Mouse (Mus musculus): ENCODE data around the gene 4931429L15Rik. TPM values are rescaled to one million over a fixed set of nuclear protein-coding genes. Genes with fewer than 3 reads are reported as not detected.

The 4931429L15Rik gene
- total RNA-seq, 2 experiments from 2014 or later, result not detected

GRCm38 (mm10) chr9:46328572-46329249 lies 8.9 kb upstream of the 4931429L15Rik start:
- intact Hi-C loops (cut with DNase I), result no loop called here
- DNase-seq (ENCODE audit: low spot score), result no peak

DNA sequence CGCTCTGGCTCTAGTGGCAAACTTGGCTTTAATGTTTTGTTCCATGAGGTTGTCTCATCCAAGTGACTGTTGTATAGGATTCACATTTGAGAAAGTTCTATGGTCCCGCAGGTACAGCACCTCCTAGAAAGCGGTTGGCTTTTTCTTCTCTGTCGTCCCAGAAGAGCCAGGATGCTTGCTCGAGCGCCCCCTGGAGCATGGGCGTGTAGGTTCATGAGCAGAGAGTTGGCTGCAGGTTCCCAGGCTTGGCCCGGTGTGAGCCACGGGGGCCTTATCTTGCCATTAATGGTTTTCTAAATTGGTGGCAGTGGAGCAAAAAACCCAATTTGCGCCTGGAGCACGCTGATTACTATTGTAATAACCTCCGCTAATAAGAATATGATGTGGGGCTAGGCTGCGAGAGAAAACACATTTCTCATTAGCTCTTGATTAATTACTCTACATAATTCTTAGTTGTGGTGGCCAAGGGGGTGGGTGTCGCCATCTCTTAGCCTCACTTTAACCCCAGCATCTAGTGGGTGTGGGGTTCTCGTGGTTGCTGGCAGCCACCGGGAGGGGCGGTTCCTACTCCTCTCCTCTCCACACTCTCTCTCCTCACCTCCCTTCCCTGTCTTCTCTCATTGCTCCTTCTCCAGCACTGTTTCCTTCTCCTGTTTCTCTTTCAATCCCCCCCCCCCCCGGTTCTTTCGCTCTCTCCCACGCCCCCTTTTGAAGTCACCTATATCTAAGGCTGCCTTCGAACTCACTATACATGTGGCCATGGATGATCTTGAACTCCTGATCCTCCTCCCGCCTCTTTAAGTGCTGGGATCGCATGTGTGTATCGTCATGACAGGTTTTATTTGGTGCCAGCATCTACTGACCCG lies 8.2 kb upstream of the 4931429L15Rik start:
- no peak for DNase-seq (ENCODE audit: low spot score)
- intact Hi-C loops (cut with DNase I), result no loop called here

DNA sequence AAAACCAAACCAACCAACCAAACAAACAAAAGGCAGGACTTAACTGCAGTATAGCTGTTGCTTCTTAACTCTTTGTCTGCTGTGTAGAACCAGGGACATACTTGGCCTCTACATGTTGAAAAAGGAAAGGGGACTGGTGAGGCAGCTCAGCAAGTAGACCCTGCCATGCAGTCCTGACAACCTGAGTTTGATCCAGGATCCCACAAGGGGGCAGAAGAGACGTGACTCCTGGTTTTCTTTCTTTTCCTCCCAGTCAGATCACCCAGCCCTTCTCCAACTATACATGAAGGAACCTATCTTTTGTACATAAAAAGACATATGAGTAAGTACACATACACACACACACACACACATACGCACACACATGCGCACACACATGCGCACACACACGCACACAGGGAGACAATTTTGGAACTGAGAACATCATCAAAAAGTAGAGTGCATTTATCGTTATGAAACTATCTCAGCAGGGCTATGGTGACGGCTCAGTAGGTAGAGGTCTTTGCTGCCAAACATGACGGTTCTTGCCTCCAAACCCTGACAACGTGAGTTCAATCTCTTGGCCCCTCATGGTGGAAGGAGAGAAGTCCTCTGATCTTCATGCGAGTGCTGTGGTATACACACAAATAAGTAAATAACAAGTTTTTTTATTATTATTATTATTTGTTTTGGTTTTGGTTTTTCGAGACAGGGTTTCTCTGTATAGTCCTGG lies 7.1 kb upstream of the 4931429L15Rik start:
- intact Hi-C loops (cut with DNase I), result no loop called here
- no peak for DNase-seq (ENCODE audit: low spot score)

DNA sequence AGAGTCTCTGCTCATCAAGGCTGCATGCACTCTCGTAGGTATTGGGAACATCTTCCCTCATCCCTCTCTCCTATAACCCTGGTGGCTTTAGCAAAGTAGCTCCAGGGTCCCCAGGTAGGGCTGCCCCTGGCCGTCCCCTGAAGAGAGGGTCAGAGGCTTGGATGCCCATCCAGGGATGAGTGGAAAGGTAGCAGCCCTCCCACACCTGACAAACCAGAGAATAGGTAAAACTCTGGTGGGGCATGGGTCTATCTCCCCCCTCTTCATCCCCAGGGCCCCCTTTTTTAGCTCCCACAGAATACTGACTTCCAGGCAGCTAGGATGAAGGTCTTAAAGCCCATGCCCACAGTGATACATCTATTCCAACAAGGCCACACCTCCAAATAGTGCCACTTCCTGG lies 675 bp upstream of the 4931429L15Rik start:
- no peak for DNase-seq (ENCODE audit: low spot score)
- intact Hi-C loops (cut with DNase I), result no loop called here

DNA sequence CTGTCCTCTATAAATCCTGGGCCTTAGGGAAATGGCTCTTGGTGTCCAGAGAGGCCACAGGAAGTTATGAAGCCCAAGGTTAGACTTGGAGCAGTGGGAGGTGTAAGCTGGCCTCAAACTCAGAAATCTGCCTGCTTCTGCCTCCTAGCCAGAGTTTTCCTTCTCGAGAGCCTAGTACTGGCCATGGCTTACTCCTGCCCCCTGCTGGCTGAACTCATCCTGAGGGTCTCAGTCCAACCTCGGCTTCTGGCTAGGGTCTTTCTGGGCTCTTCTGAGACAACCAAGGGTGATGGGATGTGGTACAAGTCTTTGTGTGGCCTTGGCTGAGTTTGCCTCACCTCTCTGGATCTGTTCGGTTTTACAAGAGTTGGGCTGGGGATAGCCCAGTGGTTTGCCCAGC lies 1.8 kb downstream of the 4931429L15Rik start:
- DNase-seq (ENCODE audit: low spot score), result no peak
- intact Hi-C loops (cut with DNase I), result no loop called here

DNA sequence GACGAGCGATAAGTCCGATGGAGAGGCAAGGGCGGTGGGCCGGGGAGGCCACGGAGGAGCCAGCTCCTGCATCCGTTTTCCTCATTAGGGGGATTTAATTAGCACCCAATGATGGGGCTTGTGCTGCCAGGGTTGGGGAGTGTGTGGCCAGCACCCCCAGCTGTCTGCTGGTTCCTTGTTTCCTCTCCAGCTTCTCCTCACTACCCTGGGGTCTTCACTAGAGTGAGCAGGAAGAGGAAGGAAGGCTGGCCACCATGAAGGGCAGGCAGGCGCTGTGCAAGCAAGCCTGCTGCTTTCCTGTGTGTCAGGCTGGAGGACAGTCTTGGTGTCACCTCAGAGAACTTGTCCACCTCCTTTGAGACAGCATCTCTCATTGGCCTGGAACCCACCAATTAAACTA lies 2.9 kb downstream of the 4931429L15Rik start:
- intact Hi-C loops (cut with DNase I), result no loop called here
- no peak for DNase-seq (ENCODE audit: low spot score)

- intact Hi-C loops (cut with DNase I), result no loop called here
- DNase-seq (ENCODE audit: low spot score), result no peak
Measured at GRCm38 (mm10) chr9:46316388-46316787, 3.4 kb downstream of the 4931429L15Rik start.

- intact Hi-C loops (cut with DNase I), result no loop called here
- DNase-seq (ENCODE audit: low spot score), result no peak
Measured at GRCm38 (mm10) chr9:46315807-46316365, 3.9 kb downstream of the 4931429L15Rik start.

- intact Hi-C loops (cut with DNase I), result loop anchor here (1.0 to 5.0 kb wide), 2 partner anchors 13 to 313 kb away; no protein-coding TSS in a partner anchor
- DNase-seq (ENCODE audit: low spot score), result no peak
Measured at GRCm38 (mm10) chr9:46314921-46315320, 4.9 kb downstream of the 4931429L15Rik start.

DNA sequence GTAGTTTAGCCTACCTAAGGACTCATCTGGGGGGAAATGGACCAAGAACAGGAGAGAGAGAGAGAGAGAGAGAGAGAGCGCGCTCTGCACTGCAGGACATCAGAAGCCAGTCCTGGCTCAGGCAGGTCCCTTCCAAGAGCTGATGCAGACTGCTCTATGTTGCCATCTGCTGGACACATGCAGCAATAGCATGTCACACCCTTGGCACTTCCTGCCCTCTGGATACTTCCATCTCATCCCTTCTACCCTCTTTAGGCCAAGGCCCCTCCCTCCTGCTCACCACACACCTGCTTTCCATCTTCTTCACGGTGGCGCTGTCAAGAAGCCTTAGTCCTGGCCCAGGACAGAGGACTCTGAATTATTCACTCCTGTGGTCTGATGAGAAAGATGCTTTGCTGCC lies 5.3 kb downstream of the 4931429L15Rik start:
- DNase-seq (ENCODE audit: low spot score), result peak; percentile 8

DNA sequence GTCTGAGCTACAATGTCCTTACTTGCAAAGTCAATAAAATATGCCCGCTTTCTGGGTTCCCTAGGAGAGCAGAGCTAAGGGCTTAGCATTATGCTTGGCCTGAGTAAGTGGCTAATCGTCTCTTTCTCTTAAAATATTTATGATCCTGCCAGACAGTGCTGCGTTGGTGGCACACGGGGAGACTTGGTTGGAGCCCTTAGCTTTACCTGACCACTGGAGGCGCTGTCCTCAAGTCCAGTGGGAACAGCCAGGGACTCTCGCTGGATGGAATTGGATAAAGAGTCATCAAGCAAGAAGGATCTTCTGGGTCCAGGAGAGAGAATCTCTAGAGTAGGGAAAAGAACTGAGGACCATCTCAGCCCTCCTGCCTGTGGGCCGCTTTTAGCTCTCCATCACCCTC lies 10.7 kb downstream of the 4931429L15Rik start:
- no peak for DNase-seq (ENCODE audit: low spot score)
- intact Hi-C loops (cut with DNase I), result no loop called here

More for the DNA sequence above, 5.3 kb downstream of the 4931429L15Rik start:
- intact Hi-C loops (cut with DNase I), result loop anchor here (1.0 to 5.0 kb wide), 2 partner anchors 12 to 312 kb away; no protein-coding TSS in a partner anchor

DNA sequence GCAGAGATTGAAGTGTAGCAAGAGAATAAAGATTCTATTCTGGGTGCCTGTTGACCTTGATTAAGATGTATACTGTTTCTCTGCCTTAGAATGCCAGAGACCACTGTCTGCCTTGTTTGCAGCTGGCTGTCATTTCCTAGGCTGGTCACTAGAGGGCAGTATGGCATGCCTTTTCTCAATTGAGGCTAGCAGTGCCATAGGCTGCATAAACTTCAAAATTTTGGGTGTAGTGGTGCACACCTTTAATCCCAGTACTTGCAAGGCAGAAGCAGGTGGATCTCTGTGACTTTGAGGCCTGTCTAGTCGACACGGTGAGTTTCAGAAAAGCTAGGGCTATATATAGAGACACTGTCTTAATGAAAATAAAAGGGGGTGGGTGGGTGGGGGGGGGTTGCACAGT lies 17.6 kb downstream of the 4931429L15Rik start:
- no peak for DNase-seq (ENCODE audit: low spot score)
- intact Hi-C loops (cut with DNase I), result loop anchor here (1.0 kb wide), 1 partner anchor 12 kb away; no protein-coding TSS in a partner anchor

DNA sequence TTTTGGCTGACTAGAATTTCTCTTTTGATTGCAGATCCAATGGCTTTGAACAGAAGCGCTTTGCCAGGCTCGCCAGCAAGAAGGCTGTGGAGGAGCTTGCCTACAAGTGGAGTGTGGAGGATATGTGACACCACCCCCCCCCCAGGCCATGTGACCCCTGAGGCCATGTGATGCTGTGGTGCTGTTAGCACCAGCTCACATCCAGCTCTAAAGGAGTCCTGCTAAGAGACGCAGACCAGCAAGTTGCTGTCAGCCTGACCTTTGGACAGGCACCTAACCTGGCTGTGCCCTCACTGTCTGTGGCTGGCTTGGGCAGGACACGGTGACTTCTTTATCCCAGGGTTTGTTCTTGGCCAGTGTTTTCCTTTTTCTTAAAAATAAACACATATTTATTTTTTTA lies 21.4 kb downstream of the 4931429L15Rik start:
- no peak for DNase-seq (ENCODE audit: low spot score)
- intact Hi-C loops (cut with DNase I), result no loop called here

DNA sequence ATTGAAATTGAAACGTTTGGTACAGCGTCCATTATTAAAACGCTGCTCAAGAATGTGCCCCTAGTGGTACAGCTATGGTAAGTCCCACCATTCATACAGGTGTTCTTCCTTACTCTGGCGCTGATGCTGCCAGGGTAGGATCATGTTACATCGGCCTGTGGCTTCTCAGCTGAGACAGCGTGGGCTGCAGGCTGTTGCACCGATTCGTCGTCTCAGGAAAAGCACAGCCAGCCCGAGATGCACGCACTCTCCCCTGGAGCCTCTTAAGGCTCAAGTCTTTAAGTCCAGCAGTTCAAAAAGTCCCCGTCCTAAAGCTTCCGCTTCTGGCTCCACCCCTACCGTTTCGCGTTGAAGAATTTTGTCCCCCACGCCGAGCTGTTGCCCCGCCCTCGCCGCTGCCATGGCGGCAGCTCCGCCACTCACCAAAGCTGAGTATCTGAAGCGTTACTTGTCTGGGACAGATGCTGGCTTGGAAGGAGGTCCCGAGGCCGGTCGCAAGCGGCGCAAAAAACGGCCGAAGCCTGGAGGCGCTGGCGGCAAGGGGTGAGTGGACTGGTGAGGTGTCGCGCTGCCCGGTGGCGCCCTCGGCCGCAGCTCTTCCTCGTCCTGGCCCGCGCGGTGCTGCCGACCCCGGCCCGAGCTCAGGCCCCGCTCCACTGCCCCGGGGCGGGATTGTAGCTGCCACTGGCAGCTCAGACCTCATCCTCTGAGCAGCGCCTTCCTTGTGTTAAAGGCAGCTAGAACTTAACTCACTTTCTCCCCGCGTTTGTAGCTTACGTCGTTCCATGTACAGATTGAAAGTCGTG lies 37.0 kb downstream of the 4931429L15Rik start, which contains the start of gene Bud13:
Gene Bud13 (plus strand): TSS at position 378 of the 806 bp plus-strand sequence.
- intact Hi-C loops (cut with DNase I), result no loop called here
- peak; percentile 84 for DNase-seq (ENCODE audit: low spot score)

GRCm38 (mm10) chr9:46274494-46274893 lies 45.3 kb downstream of the 4931429L15Rik start:
- DNase-seq (ENCODE audit: low spot score), result no peak
- intact Hi-C loops (cut with DNase I), result loop anchor here (5.0 kb wide), 1 partner anchor 367 kb away; the partner anchor contains the start of genes Pcsk7 and Rnf214

DNA sequence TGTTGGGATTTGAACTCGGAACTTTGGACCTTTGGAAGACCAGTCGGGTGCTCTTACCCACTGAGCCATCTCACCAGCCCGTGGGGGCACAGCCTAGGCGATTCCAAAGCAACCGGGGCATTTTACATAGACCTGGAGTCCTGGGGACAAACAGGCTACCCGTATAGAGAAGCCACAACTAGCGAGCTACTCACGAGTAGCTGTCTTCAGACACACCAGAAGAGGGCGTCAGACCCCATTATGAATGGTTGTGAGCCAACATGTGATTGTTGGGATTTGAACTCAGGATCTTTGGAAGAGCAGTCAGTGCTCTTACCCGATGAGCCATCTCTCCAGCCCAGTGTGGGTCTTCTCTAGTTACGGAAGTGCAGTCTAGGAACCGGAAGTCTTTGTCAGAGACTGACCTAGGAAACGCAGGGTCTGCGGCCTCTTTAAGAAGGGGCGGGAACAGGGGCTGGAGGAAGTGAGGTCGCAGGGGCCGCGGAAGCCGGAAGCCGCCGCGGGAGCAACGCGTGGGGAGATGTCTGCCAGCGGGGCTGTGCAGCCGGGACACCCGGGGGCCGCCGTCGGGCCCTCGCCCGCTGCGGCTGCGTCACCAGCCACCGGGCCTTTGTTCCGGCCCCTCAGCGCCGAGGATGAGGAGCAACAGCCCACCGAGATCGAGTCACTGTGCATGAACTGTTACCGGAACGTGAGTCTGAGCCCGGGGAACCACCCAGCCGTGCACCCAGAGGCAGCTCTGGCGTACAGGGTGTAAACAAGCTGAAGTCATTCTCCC lies 46.9 kb downstream of the 4931429L15Rik start, which contains the start of gene Zpr1:
Gene Zpr1 (plus strand): TSS at position 388 of the 778 bp plus-strand sequence.
- DNase-seq (ENCODE audit: low spot score), result peak; percentile 79
- intact Hi-C loops (cut with DNase I), result loop anchor here (5.0 kb wide), 1 partner anchor 366 kb away; the partner anchor contains the start of genes Pcsk7 and Rnf214

DNA sequence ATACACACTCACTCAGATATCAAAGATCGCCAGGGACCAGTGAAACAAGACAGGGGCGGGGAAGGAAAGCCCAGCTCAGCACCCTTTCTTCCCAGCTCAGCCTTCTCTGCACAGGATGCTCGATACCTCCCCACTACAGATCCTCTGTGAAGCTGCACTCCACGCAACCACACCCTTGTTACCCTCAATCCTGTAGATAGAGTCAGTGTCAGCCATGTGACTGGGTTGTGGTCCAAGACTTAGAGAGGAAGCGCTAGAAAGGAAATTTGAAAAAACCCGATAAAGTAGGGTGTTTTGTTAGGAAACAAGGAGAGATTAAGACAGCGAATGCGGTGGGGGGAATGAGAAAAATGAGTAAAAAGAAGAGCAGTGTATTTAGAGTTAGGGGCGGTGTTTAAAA lies 47.7 kb downstream of the 4931429L15Rik start:
- intact Hi-C loops (cut with DNase I), result loop anchor here (5.0 kb wide), 1 partner anchor 365 kb away; the partner anchor contains the start of genes Pcsk7 and Rnf214
- no peak for DNase-seq (ENCODE audit: low spot score)

GRCm38 (mm10) chr9:46270782-46271181 lies 49.0 kb downstream of the 4931429L15Rik start:
- intact Hi-C loops (cut with DNase I), result loop anchor here (5.0 kb wide), 1 partner anchor 363 kb away; the partner anchor contains the start of genes Pcsk7 and Rnf214
- no peak for DNase-seq (ENCODE audit: low spot score)

Data from heart, postnatal 25 days (tissue).